Mouse (Mus musculus) embryo, embryonic 11.5 days (tissue): Measurements from ENCODE around the gene Sept8.

ENCODE experiments used
- DNase-seq: peaks from one replicate; pipeline ENCODE4 v3.0.0-alpha.2; 2012; ENCODE audit warnings: low read depth, low spot score

Gene Sept8

GRCm38 (mm10) chr11:53495417-53495816 lies 23.6 kb upstream of the Sept8 start:
- DNase-seq = no peak

- no peak for DNase-seq
Observed at GRCm38 (mm10) chr11:53496946-53497345, 22.1 kb upstream of the Sept8 start.

- DNase-seq = no peak
Observed at GRCm38 (mm10) chr11:53500569-53500968, 18.5 kb upstream of the Sept8 start.

- no peak for DNase-seq
Observed at GRCm38 (mm10) chr11:53502039-53502765, 16.9 kb upstream of the Sept8 start.

- no peak for DNase-seq
Observed at GRCm38 (mm10) chr11:53503738-53504137, 15.3 kb upstream of the Sept8 start.

GRCm38 (mm10) chr11:53504376-53504775 lies 14.7 kb upstream of the Sept8 start:
- DNase-seq = no peak

GRCm38 (mm10) chr11:53505026-53505663 lies 13.9 kb upstream of the Sept8 start:
- no peak for DNase-seq

- no peak for DNase-seq
Observed at GRCm38 (mm10) chr11:53507098-53507805, 11.8 kb upstream of the Sept8 start.

- DNase-seq = no peak
Observed at GRCm38 (mm10) chr11:53508152-53508551, 10.9 kb upstream of the Sept8 start.

GRCm38 (mm10) chr11:53508591-53508990 lies 10.5 kb upstream of the Sept8 start:
- no peak for DNase-seq

- no peak for DNase-seq
Observed at GRCm38 (mm10) chr11:53510351-53510750, 8.7 kb upstream of the Sept8 start.

GRCm38 (mm10) chr11:53516775-53517627 lies 2.1 kb upstream of the Sept8 start:
- no peak for DNase-seq

GRCm38 (mm10) chr11:53518759-53519158 lies 298 bp upstream of the Sept8 start:
- no peak for DNase-seq

GRCm38 (mm10) chr11:53520122-53520978 lies 1.3 kb downstream of the Sept8 start:
- no peak for DNase-seq

GRCm38 (mm10) chr11:53521120-53521820 lies 2.2 kb downstream of the Sept8 start:
- DNase-seq = no peak

- DNase-seq = no peak
Observed at GRCm38 (mm10) chr11:53521821-53522131, 2.7 kb downstream of the Sept8 start.

GRCm38 (mm10) chr11:53522362-53522761 lies 3.3 kb downstream of the Sept8 start:
- DNase-seq = no peak

- no peak for DNase-seq
Observed at GRCm38 (mm10) chr11:53522930-53523329, 3.9 kb downstream of the Sept8 start.

GRCm38 (mm10) chr11:53523545-53524405 lies 4.7 kb downstream of the Sept8 start:
- no peak for DNase-seq
